In the genomic region with DNA sequence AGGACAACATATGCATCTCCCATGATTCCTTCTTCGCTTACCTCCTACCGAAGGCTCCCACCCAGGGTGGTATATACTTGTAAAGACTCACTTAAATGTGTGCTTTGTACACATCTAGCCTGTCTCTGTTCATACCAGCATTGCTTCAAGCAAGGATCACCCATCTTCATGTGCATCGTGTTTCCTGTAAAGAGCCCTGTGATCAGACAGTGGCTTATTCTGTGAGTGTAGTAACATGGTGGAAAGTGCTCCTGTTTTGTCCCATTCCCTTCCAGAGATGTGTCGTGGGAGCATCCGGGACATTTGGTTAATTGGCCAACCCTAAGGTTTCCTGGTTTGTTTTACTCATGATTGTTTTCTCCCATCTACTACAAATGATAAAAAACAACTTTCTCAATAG, we compare ENCODE assay signal across 12 mouse cellular contexts.
"Had no signal": no experiment of that assay in that cellular context is flagged by ENCODE, and none has a peak within 500 bp of the region (broad histone marks: within the 10 kb centered on the region; RNA-seq: fewer than 3 reads in every experiment).

No protein-coding gene starts in this region.

- H3K4me2 ChIP-seq: limb, embryonic 12.5 days; liver, embryonic 12.5 days; midbrain, embryonic 11.5 days; midbrain, embryonic 15.5 days; neural tube, embryonic 13.5 days had no signal

- DNase-seq: kidney, adult 18-20 months; kidney, postnatal 4 days; lung, postnatal 36 days; retina, postnatal 1 day had no signal

- H3K9me3 ChIP-seq: limb, embryonic 12.5 days; liver, embryonic 12.5 days; megakaryocyte, embryonic 14.5 days; midbrain, embryonic 15.5 days; neural tube, embryonic 13.5 days had no signal

- H3K4me1 ChIP-seq: megakaryocyte, embryonic 14.5 days; midbrain, embryonic 15.5 days had no signal

- H3K36me3 ChIP-seq: limb, embryonic 12.5 days; liver, embryonic 12.5 days; midbrain, embryonic 15.5 days; neural tube, embryonic 13.5 days had no signal

- H3K27ac ChIP-seq: layer of hippocampus, adult 2 months; limb, embryonic 12.5 days; liver, embryonic 12.5 days; midbrain, embryonic 15.5 days; neural tube, embryonic 13.5 days; stomach, postnatal 0 days had no signal

- H3K27me3 ChIP-seq: limb, embryonic 12.5 days; liver, embryonic 12.5 days; midbrain, embryonic 15.5 days; neural tube, embryonic 13.5 days had no signal

- H3K4me3 ChIP-seq: layer of hippocampus, adult 2 months; limb, embryonic 12.5 days; liver, embryonic 12.5 days; megakaryocyte, embryonic 14.5 days; midbrain, embryonic 15.5 days; neural tube, embryonic 13.5 days had no signal

- H3K9ac ChIP-seq: limb, embryonic 12.5 days; liver, embryonic 12.5 days; midbrain, embryonic 15.5 days; neural tube, embryonic 13.5 days had no signal

- ATAC-seq: liver, embryonic 12.5 days; midbrain, embryonic 15.5 days had no signal
